Mouse (Mus musculus) kidney, postnatal 4 days (tissue): Measurements from ENCODE around the gene Cpt1a.

Experiments used
- DNase-seq, 2 experiments: peaks; one replicate each; pipeline ENCODE4 v3.0.0; 2021; ENCODE audit warnings: mixed read lengths in 2 of 2

Cpt1a gene

DNA sequence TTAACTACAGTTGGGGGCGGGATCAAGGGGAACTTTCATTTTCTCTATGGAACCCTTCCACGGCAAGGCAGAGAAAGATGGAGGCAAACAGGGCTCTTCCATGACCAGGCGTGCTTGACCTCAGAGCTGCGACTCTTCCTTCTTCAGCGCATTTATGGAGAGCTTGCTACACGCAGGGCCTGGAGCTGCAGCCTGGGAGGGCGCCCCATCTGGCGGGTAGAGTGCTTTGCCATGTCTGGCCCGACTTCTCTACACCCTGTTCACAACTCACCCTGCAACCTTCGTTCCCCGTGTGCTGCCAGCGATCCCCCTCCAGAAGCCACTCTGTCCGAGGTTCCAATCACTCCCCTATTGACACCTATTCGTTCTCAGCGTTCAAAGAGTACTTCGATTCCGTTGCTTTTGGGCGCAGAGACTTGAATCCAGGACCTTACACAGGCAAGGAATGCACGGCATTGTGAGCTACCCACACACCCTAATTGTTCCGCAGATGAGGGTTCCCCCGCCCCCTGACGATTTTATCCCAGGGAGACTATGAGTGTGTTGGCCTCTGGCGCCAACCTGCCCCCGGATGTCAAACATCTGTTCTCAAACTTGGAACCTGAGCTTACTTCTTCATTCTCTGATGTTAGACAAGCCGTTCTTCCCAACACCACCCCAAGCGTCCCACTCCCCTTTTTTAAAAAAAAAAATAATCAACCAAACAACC is at the start of gene Cpt1a:
Gene Cpt1a (plus strand): TSS at position 74 of the 709 bp plus-strand sequence.
- DNase-seq, result peak; percentile 61 to 81

DNA sequence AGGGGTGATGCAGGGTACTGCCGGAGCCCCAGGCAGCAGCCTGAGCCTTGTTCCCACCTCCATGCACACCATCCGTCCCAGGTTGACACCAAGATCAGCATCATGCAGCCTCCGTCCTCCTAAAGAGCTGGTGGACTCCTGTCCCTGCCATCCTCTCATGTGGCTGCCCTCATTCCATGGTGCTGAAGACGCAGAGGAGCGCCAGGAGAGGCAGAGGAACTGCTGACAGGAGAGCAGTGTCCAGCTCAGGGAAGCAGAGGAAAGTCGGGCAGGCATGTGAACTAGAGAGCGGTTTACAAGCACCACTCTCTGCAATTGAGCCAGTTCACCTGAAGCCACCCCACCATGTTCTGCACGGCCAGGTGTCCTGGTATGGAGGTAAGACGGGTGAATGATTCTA is 48.8 kb upstream of the Cpt1a start:
- no peak for DNase-seq

GRCm38 (mm10) chr19:3275744-3276365 is 46.3 kb upstream of the Cpt1a start:
- DNase-seq, result no peak

DNA sequence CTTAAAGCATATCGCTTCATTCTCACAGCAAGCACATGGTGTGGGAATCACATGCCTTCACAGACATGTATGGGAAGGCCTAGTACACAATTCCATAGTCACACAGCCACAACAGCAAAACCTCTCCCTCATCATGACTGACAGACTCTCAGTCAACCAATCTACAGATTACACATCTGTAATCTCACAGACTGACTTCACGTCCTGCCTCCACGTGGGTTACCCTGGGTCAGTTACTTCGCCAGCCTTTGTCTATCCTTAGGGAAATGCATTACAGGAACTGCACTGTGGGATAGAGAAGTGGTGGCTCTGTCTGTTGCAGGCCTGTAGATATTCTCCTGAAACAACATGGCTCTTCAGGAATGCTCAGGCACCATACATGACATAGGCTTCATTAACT is 40.2 kb upstream of the Cpt1a start:
- DNase-seq, result no peak

GRCm38 (mm10) chr19:3282572-3283467 is 39.3 kb upstream of the Cpt1a start, which contains the start of the genes Mrpl21 and Ighmbp2:
Gene Mrpl21, plus strand, starts transcription at chr19:3282901.
Gene Ighmbp2, minus strand, starts transcription at chr19:3283017.
- DNase-seq, result peak; percentile 92 to 95

- DNase-seq, result no peak
Measured at GRCm38 (mm10) chr19:3289006-3289405, 33.1 kb upstream of the Cpt1a start.

GRCm38 (mm10) chr19:3292028-3292427 is 30.1 kb upstream of the Cpt1a start:
- peak; percentile 78 to 81 for DNase-seq

- no peak for DNase-seq
Measured at GRCm38 (mm10) chr19:3292993-3293392, 29.1 kb upstream of the Cpt1a start.

GRCm38 (mm10) chr19:3295245-3295644 is 26.9 kb upstream of the Cpt1a start:
- no peak for DNase-seq

DNA sequence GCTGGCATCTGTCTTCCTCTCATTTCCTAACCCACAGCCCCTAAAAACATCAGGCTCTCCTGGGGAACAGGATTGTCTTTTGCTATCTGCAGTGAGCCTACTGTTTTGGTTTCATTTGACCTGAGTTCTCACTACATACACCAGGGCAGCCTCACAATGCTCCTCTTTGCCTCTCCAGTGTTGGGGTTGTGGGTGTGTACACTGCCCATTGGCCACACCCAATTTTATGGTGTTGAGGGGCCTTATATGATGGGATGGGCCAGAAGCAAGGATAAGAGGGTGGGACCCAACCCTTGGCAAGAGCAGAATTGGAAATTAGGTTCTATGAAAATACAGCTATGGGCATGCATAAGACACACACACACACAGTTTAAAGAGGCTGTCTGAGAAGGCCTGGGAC is 25.1 kb upstream of the Cpt1a start:
- DNase-seq, result no peak

GRCm38 (mm10) chr19:3297775-3298174 is 24.4 kb upstream of the Cpt1a start:
- DNase-seq, result no peak

GRCm38 (mm10) chr19:3304017-3304416 is 18.1 kb upstream of the Cpt1a start:
- no peak for DNase-seq

DNA sequence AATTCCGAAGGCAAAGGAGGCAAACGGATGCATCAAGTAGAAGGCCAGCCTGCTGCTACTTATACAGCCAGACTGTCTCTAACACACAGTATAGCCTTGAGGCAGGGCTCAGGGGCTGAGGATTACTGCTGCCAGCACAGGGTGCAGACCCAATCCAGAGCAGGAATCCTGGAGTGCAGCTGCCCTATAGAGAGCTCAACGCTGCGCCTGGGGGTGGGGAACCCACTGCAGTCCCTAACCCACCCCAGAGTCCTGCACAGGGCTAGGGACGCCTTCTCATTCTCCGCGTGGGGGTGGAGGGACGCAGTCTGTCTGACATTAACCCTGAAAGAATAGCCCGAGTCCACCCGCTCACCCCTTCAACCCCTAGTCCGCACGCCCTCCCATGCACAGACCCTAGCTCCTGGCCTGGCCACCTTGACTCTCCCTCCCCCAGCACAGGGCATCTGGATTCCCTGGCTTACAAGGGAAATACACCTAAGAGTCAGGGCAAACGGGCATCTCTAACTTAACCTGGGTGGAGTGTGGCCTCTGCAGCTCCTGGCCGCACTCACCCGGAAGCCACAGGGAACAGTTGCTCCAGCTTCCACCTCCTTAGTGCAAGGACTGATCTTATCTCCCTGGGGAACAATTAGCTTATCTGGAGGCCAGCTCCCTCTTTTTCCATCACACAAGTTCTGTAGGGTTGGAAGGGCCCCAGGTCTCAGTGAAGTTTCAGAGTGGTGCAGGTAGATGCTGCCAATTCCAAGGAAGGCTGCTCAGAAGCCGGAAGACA is 14.8 kb upstream of the Cpt1a start:
- no peak for DNase-seq

DNA sequence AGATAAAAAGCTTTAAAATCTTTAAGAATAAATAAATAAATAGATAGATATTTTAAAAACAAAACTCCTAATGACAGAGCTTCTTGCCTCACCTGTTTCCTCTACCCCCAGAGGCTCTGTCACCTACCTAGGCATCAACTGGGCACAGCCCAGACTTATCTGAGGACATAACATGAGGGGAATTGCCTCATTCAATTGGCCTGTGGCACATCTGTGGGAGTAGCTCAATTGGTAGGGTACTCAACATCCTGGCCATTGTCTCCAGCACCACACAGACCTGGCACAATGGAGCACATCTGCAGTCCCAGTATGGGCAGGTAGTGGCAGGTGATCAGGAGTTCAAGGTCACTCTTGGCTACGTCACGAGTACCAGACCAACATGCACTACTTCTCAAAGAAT is 2.8 kb upstream of the Cpt1a start:
- DNase-seq, result no peak

GRCm38 (mm10) chr19:3320086-3320485 is 2.0 kb upstream of the Cpt1a start:
- no peak for DNase-seq

DNA sequence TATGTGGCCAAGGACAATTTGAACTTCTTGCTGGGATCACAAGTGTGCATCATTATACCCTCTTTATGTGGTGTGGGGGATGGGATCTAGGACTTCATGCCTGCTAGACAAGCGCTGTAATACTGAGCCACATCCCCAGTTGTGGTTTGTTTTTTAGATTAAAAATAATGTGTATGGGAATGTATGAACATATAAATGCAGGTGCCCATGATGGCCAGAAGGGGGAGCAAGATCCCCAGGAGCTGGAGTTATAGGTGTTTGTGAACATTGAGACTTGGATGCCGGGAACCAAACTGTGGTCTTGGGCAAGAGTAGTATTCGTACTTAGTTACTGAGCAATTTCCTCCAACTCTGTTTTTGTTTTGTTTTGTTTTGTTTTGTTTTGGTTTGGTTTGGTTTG is 1.3 kb upstream of the Cpt1a start:
- DNase-seq, result no peak

- DNase-seq, result peak; percentile 86 to 92
Measured at GRCm38 (mm10) chr19:3321617-3322016, 517 bp upstream of the Cpt1a start.

DNA sequence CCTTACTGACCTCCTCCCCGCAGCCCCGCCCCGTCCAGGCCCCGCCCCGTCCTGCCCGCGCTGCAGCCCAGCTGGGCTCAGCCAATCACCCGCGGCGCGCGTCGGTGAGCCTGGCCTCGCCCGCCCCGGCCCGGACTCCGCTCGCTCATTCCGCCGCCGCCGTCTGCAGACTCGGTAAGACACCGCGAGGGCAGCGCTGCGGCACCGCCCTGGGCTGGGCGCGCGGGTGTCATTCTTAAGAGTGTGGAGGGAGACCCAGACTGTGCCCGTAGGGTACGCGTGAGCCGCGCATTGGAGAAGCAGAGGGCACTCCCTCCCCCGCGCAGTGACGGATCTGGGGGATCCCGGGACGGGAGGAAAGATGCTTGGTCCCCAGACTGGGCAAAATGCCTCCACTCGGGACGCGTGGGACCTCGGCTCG is 1.1 kb downstream of the Cpt1a start:
- peak; percentile 93 to 96 for DNase-seq

DNA sequence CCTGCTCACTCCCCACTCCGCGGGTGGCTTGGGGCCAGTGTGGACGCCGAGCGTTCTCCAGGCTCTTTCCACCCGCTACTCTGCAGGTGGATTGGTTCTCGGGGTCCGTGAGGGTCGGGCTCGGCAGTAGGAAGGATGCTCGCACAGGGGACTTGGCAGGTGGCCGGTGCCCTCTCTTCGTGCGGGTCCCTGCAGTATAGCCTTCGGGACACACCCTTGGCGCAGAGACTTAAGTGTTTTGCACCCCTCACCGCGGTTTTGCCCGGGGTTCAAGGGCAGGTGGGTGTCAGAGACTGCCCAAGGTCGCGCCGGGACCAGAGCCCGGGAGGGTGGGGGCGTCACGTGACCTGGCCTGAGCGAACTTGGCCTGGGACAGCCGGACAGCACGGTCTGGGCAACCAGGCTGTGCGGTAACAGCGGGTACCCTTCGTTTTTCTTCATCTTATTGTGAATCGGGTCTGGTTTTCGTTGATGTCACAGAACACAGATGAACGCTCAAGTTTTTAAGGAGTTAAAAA is 1.7 kb downstream of the Cpt1a start:
- DNase-seq, result peak; percentile 80 to 86

GRCm38 (mm10) chr19:3324271-3324811 is 2.2 kb downstream of the Cpt1a start:
- peak; percentile 33 to 57 for DNase-seq

DNA sequence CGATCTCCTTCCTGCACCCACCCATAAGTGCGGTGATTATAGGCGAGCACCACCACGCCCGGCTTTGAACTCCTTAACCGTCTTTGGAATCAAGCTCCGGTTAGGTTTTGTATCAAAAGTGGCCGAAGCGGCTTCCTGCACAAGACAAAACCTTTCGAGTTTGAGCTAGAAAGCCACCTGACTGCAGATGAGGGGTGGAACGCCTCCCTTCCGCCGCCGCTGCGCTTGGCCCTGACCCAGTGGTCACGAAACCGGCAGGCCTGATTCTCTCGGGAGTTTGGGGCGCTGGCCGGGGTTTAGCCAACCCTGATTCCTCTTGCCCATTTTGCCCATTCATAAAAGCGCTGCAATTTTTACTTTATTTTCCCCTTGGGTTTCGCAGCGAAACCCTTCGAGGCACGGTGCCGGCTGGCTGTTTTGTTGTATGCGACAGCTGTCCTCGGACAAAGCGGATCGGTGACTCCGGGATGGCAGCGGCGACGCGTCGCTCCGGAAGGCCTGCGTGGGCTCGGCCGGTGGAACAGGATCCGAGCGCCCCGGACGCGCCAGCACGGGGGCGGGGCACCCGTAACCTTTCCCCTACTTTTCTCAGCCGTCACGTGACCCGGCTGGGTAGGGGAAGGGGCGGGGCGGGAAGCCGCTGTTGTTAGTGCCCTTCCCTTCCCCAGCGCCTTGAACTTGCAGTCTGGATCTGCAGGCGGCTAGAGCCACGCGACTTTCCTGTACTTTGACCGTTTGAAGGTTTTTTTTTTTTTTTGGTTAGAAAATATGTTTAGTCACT is 3.0 kb downstream of the Cpt1a start:
- DNase-seq, result peak; percentile 96 to 98
